Mouse (Mus musculus): ENCODE measurements around the gene Vars.
"Not testable (repeated sequence)": the region's sequence is repeated elsewhere in the genome, so short reads cannot be mapped to it uniquely, and the experiment has no call there.

Vars gene

GRCm38 (mm10) chr17:34972069-34972749 lies 28.6 kb upstream of the Vars start, which contains the start of the genes Hspa1a and Hspa1l:
Gene Hspa1a, minus strand, starts transcription at chr17:34972156.
Gene Hspa1l, plus strand, starts transcription at chr17:34972703.
- peak; percentile 75 for DNase-seq (ENCODE audit: low spot score)

- DNase-seq (ENCODE audit: low spot score): no peak
Observed at GRCm38 (mm10) chr17:34975581-34976492, 24.9 kb upstream of the Vars start.

DNA sequence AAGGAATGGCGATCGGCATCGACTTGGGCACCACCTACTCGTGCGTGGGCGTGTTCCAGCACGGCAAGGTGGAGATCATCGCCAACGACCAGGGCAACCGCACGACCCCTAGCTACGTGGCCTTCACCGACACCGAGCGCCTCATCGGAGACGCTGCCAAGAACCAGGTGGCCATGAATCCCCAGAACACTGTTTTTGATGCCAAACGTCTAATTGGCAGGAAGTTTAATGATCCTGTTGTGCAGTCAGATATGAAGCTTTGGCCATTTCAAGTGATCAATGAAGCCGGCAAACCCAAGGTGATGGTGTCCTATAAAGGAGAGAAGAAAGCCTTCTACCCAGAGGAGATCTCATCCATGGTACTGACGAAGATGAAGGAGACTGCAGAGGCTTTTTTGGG lies 23.8 kb upstream of the Vars start:
- no peak for DNase-seq (ENCODE audit: low spot score)

GRCm38 (mm10) chr17:34978239-34978638 lies 22.5 kb upstream of the Vars start:
- no peak for DNase-seq (ENCODE audit: low spot score)

GRCm38 (mm10) chr17:34979631-34980030 lies 21.2 kb upstream of the Vars start:
- DNase-seq (ENCODE audit: low spot score): no peak

- DNase-seq (ENCODE audit: low spot score): no peak
Observed at GRCm38 (mm10) chr17:34980655-34981054, 20.1 kb upstream of the Vars start.

GRCm38 (mm10) chr17:34981690-34982180 lies 19.1 kb upstream of the Vars start, which contains the start of gene Lsm2:
Gene Lsm2, plus strand, starts transcription at chr17:34981862.
- DNase-seq (ENCODE audit: low spot score): peak; percentile 91

- DNase-seq (ENCODE audit: low spot score): no peak
Observed at GRCm38 (mm10) chr17:34982328-34982727, 18.5 kb upstream of the Vars start.

GRCm38 (mm10) chr17:34984218-34984617 lies 16.6 kb upstream of the Vars start:
- no peak for DNase-seq (ENCODE audit: low spot score)

DNA sequence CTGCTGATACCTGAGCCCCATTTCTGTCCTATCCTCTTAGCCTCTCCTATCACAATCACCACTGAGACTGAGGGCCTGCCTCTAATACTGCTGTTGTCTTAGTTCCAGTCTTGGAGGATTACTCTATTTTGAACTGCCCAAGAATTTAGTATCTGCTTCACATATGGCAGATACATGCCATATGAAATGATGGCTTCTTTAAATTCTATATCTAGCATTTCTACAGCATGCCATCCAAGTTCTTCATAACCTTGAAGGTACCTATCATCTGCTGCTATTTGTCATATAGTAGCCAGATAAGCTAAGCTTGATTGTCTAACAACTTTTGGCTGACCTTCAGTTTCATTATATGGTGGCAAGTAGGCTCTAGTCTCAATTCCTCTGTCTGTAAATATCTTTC lies 6.0 kb upstream of the Vars start:
- DNase-seq (ENCODE audit: low spot score): no peak

DNA sequence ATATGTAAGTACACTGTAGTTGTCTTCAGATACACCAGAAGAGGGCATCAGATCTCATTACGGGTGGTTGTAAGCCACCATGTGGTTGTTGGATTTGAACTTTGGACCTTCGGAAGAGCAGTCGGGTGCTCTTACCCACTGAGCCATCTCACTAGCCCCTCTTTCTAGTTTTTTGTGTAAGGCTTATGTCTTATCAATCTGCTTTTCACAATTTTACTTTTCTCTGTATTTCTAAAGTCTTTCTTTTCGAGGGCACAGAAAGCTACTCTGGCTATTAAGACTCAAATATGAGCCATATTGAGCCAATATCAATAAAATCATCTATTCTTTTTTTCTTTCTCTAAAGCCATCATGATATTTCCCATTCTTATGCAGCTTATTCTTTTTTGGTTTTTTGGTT lies 5.6 kb upstream of the Vars start:
- DNase-seq (ENCODE audit: low spot score): not testable (repeated sequence)

- DNase-seq (ENCODE audit: low spot score): not testable (repeated sequence)
Observed at GRCm38 (mm10) chr17:34995927-34996326, 4.9 kb upstream of the Vars start.

DNA sequence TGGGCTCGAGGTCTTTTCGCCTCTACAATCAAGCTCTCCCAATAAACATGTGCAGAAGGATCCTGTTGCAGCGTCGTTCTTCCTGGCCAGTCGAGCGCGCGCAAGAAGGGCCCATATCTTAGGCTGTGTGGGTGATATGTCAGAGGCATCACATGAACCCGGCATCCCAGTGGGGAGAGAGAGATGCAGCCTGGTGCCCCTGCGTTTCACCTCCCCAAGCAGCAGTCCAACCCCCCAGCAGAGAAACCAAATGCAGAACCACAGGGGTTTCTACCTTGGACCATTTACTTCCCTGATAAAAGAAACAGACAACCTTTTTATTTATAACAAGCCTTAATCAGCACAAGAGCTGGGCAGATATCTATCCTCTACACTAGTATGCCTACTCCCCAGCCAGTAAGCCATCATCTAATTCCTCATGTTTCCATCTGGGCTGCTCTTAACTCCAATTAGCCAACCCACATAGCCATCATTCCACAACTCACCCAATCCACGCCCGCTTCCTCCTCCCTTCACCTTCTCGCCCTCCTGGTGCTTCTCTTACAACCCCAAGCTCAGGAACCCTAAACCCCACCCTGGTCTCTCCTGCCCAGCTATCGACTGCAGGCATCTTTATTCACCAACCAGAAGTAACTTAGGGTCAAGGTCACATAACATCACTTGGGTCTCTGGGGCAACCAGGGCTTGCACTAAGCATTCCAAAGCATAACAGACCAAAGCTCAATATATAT lies 4.2 kb upstream of the Vars start:
- DNase-seq (ENCODE audit: low spot score): no peak

GRCm38 (mm10) chr17:34997142-34997483 lies 3.7 kb upstream of the Vars start:
- DNase-seq (ENCODE audit: low spot score): no peak

DNA sequence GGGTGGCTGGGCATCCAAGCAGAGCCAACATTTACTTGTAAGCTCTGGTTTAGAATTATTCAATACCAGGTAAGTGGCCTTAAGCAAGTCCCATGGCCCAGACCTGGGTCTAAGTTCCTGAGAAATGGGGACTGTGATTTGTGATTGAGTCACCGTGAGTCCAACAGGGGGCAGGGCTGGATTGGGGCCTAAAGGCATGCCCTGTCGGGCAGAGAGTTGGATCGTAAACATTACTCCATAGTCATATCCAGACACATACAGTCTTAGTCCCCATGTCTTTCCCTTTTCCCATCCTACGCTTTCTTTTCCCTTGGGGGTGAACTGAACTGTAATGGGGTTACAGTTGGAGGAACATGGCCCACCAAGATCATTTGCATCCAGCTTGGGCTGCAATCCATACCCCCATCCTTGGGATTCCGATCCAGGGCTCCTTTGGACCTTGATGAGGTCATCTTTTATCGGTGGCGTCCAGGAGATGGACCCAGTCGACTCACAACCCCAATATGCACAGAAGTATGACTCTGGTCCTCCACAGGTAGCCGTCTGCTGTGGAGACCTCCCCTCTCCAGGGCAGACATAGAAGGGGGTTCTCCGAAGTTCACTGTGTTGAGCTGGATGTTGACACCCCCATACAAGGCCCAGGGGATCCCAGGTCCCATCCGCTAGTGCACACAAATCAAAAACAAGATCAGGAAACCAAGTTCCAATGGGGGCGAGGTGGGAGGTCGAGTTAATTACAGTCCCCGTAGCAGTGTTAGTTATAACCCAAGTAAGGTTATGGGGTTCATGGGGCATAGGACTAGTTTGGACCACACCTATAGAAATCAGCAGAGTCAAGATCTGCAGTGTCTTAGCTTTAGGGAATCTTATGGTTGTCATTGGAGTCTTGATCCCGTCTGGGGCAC lies 2.0 kb upstream of the Vars start:
- DNase-seq (ENCODE audit: low spot score): no peak

GRCm38 (mm10) chr17:34999871-35000716 lies 693 bp upstream of the Vars start:
- not testable (repeated sequence) for DNase-seq (ENCODE audit: low spot score)

GRCm38 (mm10) chr17:35001452-35002152 lies 815 bp downstream of the Vars start:
- no peak for DNase-seq (ENCODE audit: low spot score)

GRCm38 (mm10) chr17:35002153-35002865 lies 1.5 kb downstream of the Vars start:
- DNase-seq (ENCODE audit: low spot score): no peak

All from layer of hippocampus, adult 11-12 months (tissue).